Mouse (Mus musculus): ENCODE measurements at regions not wholly inside any gene's neighbourhood (a gene's known extent, or its start where the extent isn't known, plus 50 kb on each side); places are given as distances from the start of the nearest gene placed in this dataset.

DNA sequence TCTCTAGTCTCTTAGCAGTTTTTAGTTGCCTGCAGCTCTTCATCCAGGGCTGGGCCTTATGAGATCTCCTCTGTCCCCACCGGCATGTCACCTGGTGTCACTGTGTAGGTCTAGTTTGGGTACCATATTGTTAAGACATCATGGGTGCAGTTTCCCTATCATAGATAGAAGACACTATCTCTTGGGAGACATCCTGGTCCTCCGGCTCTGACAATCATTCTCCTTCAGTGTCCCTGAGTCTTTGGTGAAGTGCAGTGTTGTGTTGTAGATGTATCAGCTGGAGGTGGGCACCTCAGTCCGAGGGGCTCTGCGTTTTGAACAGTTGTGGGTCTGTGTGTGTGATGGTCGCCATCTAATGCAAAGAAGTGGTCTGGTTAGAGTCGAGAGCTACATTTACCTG lies 58.0 kb upstream of the Synm start:
- Histone ChIP-seq H3K9me3 (ENCODE audit: control insufficient read depth, low read length) (no peaks in the 10 kb centered on the region), H3K36me3 (replicated peaks; ENCODE audit: control insufficient read depth, insufficient read depth, low read depth) (no peaks in the 10 kb centered on the region), H3K4me1 (replicated peaks; ENCODE audit: control insufficient read depth in 2 of 2, insufficient read depth in 2 of 2, low read length in 1 of 2) (no peaks in the 10 kb centered on the region), H3K9ac (replicated peaks) (no peak overlapping the region), H3K4me3 (ENCODE audit: insufficient read depth in 1 of 2, low read depth in 2 of 2, low read length in 2 of 2) (no peak overlapping the region), H3K27ac (no peak overlapping the region), H3K27me3 (ENCODE audit: control insufficient read depth, insufficient read depth, low read length) (no peaks in the 10 kb centered on the region), H3K4me2 (ENCODE audit: low read depth) (no peak overlapping the region)
- TF ChIP-seq EP300 (IDR thresholded peaks at IDR 0.05; ENCODE audit: low read depth): no peak
- TF ChIP-seq CTCF (IDR thresholded peaks at IDR 0.05; ENCODE audit: low read depth): no peak
- DNase-seq (ENCODE audit: low read depth in 3 of 3, low spot score in 3 of 3) (no peak), ATAC-seq (ENCODE audit: insufficient read depth) (no peak)
- WGBS (ENCODE audit: insufficient replicate concordance): 76% methylated on average over 6 of the region's 6 CpGs

DNA sequence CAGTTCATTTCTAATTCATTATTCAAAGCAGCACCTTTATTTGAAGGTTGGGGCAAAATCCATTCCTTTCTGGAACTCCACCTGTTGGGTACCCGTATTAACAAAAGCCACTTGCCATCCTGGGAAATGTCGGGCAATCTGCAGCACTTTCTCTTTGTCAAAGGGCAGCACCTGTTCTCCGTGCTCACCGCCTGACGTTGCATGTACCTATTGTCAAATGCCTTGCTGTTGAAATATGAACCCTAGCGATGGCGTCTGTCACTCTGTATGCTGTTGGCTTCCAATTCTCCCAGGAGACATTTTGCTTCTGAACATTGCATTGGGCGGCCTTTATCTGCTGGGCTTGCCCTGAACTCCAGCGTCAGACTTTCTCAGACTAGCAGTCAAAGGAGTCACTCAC lies 55.3 kb upstream of the Synm start:
- Histone ChIP-seq H3K9me3 (ENCODE audit: control insufficient read depth, low read length) (no peaks in the 10 kb centered on the region), H3K36me3 (replicated peaks; ENCODE audit: control insufficient read depth, insufficient read depth, low read depth) (no peaks in the 10 kb centered on the region), H3K4me1 (replicated peaks; ENCODE audit: control insufficient read depth in 2 of 2, insufficient read depth in 2 of 2, low read length in 1 of 2) (no peaks in the 10 kb centered on the region), H3K4me3 (ENCODE audit: insufficient read depth in 1 of 2, low read depth in 2 of 2, low read length in 2 of 2) (no peak overlapping the region), H3K27me3 (ENCODE audit: control insufficient read depth, insufficient read depth, low read length) (no peaks in the 10 kb centered on the region), H3K27ac (no peak overlapping the region), H3K4me2 (ENCODE audit: low read depth) (no peak overlapping the region), H3K9ac (replicated peaks) (no peak overlapping the region)
- TF ChIP-seq CTCF (IDR thresholded peaks at IDR 0.05; ENCODE audit: low read depth) (no peak), EP300 (IDR thresholded peaks at IDR 0.05; ENCODE audit: low read depth) (no peak)
- no peak for ATAC-seq (ENCODE audit: insufficient read depth)
- 65% methylated on average over 9 of the region's 9 CpGs for WGBS (ENCODE audit: insufficient replicate concordance)
- no peak for DNase-seq (ENCODE audit: low read depth in 3 of 3, low spot score in 3 of 3)

Data from liver, embryonic 14.5 days (tissue).